Mouse (Mus musculus) bone marrow, adult 2 months (tissue): Measurements from ENCODE around the gene Tsc2. TPM values are rescaled to one million over a fixed set of nuclear protein-coding genes. Genes with fewer than 3 reads are reported as not detected.

Experiments used
- H3K27ac ChIP-seq: fragments of 200-500 bp; 2 replicates; pipeline ENCODE4 v1.5.1; 2012; ENCODE audit warnings: low read depth, mild to moderate bottlenecking, control low read depth, inconsistent platforms, low read length; ENCODE audit not compliant: control insufficient read depth, poor library complexity, insufficient read depth
- H3K4me1 ChIP-seq: fragments of 200-500 bp; 2 replicates; pipeline ENCODE4 v1.6.1; 2011; ENCODE audit warnings: low read length; ENCODE audit not compliant: control insufficient read depth, insufficient read depth
- H3K4me3 ChIP-seq: fragments of 200-500 bp; replicated peaks from 2 replicates; pipeline ENCODE3; 2011; ENCODE audit warnings: mild to moderate bottlenecking, low read depth, low read length, control low read depth; ENCODE audit not compliant: control insufficient read depth
- CTCF ChIP-seq: fragments of 200-500 bp; IDR thresholded peaks from 2 replicates; pipeline ENCODE4 v1.5.1; 2011; ENCODE audit warnings: low read length, control low read depth; ENCODE audit not compliant: control insufficient read depth, insufficient read depth
- POLR2A ChIP-seq: fragments of 200-500 bp; IDR thresholded peaks from 2 replicates; pipeline ENCODE4 v1.6.1; 2011; ENCODE audit warnings: low read depth, mild to moderate bottlenecking, control low read depth, low read length, borderline replicate concordance; ENCODE audit not compliant: control insufficient read depth
- WGBS: fragments of 180-500 bp; shearing (Covaris S2); methylation state at CpG from one replicate; pipeline ENCODE4 v1.1.7; 2018; 5-methylcytosine and 5-hydroxymethylcytosine counted together
- polyA plus RNA-seq: library from polyadenylated mRNA; stranded (reverse); fragments of >200 nt; gene quantifications from 2 replicates; pipeline ENCODE4 v1.2.4, GENCODE M21; 2011; ENCODE audit warnings: low replicate concordance; ENCODE audit not compliant: missing spikeins, insufficient read depth, insufficient read length

Gene Tsc2
- 38.1 and 92.1 TPM in 2 replicates for polyA plus RNA-seq

GRCm38 (mm10) chr17:24632167-24632812 lies at the start of gene Tsc2, which contains the start of gene Nthl1:
Tsc2 (minus strand) TSS chr17:24632630.
Nthl1 (plus strand) TSS chr17:24632680.
- no peak for TF ChIP-seq CTCF
- peak; percentile 73; the same call in 1 of the 2 replicates for TF ChIP-seq POLR2A
- Histone ChIP-seq H3K27ac (peak within 1 kb of the TSS; percentile 53), H3K4me3 (peak within 1 kb of the TSS; percentile 96), H3K4me1 (peaks cover 7% of the 10 kb centered on the region)
- under 1% methylated on average over 51 of the region's 51 CpGs for WGBS

GRCm38 (mm10) chr17:24677500-24678080 lies 45.2 kb upstream of the Tsc2 start:
- Histone ChIP-seq H3K27ac (no peak overlapping the region), H3K4me3 (no peak overlapping the region), H3K4me1 (no peaks in the 10 kb centered on the region; the same call in 1 of the 2 replicates)
- no peak for TF ChIP-seq CTCF
- TF ChIP-seq POLR2A, result no peak
- 93% methylated on average over 24 of the region's 24 CpGs for WGBS

DNA sequence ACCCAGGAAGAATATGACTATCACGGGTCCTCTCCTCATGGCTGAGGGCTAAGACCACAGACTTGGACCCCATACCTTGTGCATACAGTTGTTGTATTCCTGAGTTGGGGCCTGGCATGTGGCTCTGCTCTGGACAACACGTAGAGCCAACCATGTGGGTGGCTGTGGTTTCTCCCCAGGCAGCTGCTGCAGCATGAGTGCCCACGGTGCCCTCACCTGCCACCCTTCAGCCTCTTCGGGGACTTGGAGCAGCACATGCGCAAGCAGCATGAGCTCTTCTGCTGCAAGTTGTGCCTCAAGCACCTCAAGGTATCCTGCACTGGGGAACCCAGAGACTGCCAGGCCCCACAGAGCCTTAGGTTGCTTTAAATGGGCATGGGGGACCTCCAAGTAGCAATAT lies 44.4 kb upstream of the Tsc2 start:
- WGBS, result 87% methylated on average over 5 of the region's 5 CpGs
- Histone ChIP-seq H3K4me1 (no peaks in the 10 kb centered on the region; the same call in none of the 2 replicates), H3K27ac (no peak overlapping the region), H3K4me3 (no peak overlapping the region)
- TF ChIP-seq POLR2A, result no peak
- TF ChIP-seq CTCF, result no peak

DNA sequence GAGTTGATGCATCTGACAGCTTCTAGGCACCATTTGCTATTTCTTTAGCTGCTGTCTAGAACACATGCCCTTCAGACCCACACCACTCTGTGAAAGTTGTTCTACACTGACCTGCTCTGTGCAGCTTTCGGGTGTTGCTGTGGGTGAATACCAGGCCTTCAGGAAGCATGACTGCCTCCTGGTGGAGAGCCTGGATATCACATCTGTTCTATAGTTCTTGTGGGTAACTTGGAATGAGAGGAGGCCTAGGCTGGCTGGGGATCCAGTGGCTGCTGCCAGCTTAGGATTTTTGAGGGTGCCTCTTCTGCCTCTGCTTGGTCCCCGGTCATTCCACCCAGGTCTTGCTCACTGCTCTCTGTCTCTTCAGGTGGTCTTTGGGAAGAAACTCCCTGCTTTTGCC lies 43.8 kb upstream of the Tsc2 start:
- Histone ChIP-seq H3K4me3 (no peak overlapping the region), H3K27ac (no peak overlapping the region), H3K4me1 (no peaks in the 10 kb centered on the region; the same call in none of the 2 replicates)
- 62% methylated on average over 2 of the region's 2 CpGs for WGBS
- TF ChIP-seq CTCF, result peak; percentile 71
- no peak for TF ChIP-seq POLR2A

- no peak overlapping the region for H3K4me3 ChIP-seq
- peaks cover 2% of the 10 kb centered on the region for H3K4me1 ChIP-seq
- WGBS, result 24% methylated on average over 7 of the region's 7 CpGs
- no peak for TF ChIP-seq POLR2A
- no peak overlapping the region for H3K27ac ChIP-seq
Observed at GRCm38 (mm10) chr17:24674277-24674676, 41.8 kb upstream of the Tsc2 start.

GRCm38 (mm10) chr17:24672141-24672540 lies 39.7 kb upstream of the Tsc2 start:
- 15% methylated on average over 5 of the region's 5 CpGs for WGBS
- Histone ChIP-seq H3K27ac (no peak overlapping the region), H3K4me1 (peaks cover 2% of the 10 kb centered on the region), H3K4me3 (no peak overlapping the region)
- TF ChIP-seq CTCF (no peak), POLR2A (no peak)

DNA sequence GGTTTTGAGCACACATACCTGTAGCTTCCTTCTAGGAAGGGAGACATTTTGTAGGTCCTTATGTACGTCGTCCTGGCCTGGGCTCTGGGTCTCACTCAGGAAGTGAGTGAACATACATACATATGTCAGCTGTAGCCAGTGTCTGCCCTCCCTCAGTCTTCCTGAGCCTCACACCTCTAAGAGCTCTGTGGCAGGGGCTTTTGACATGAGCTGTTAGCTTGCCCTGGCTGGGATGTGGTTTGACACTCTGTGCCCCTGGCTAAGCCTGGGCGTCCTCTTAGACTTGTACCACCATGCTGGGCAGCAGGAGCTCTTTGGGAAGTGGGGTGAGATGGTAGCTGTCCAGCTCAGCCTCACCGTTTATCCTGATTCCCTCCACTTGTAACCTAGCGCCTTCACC lies 38.9 kb upstream of the Tsc2 start:
- Histone ChIP-seq H3K27ac (no peak overlapping the region), H3K4me3 (no peak overlapping the region), H3K4me1 (peaks cover 2% of the 10 kb centered on the region)
- 63% methylated on average over 5 of the region's 5 CpGs for WGBS
- TF ChIP-seq POLR2A (no peak), CTCF (no peak)

GRCm38 (mm10) chr17:24670246-24670844 lies 37.9 kb upstream of the Tsc2 start:
- WGBS, result 7% methylated on average over 8 of the region's 8 CpGs
- peak overlapping the region; percentile 94 for H3K4me3 ChIP-seq
- TF ChIP-seq CTCF (no peak), POLR2A (no peak)
- H3K4me1 ChIP-seq, result peaks cover 2% of the 10 kb centered on the region
- H3K27ac ChIP-seq, result peak overlapping the region; percentile 79
